ENCODE assay signal across 21 mouse cellular contexts in genomic region chr8:18460609-18461008, GRCm38 (mm10).
"Had no signal": no experiment of that assay in that cellular context is flagged by ENCODE, and none has a peak within 500 bp of the region (broad histone marks: within the 10 kb centered on the region; RNA-seq: fewer than 3 reads in every experiment).

No protein-coding gene starts in this region.

- H3K4me2 ChIP-seq: kidney, embryonic 15.5 days; limb, embryonic 13.5 days; liver, embryonic 12.5 days; liver, embryonic 15.5 days; lung, embryonic 15.5 days had no signal

- H3K9me3 ChIP-seq: kidney, embryonic 15.5 days; limb, embryonic 10.5 days; limb, embryonic 13.5 days; liver, embryonic 12.5 days; liver, embryonic 15.5 days; lung, embryonic 15.5 days; midbrain, embryonic 10.5 days had no signal

- H3K4me1 ChIP-seq: kidney, embryonic 15.5 days; limb, embryonic 10.5 days; limb, embryonic 13.5 days; liver, embryonic 12.5 days; liver, embryonic 15.5 days; lung, embryonic 15.5 days; midbrain, embryonic 10.5 days had no signal

- H3K9ac ChIP-seq: kidney, embryonic 15.5 days; limb, embryonic 13.5 days; liver, embryonic 12.5 days; liver, embryonic 15.5 days; lung, embryonic 15.5 days had no signal

- DNase-seq: kidney, postnatal 10 days; kidney, postnatal 36 days; liver; lung, adult 18-20 months; lung, postnatal 10 days; lung, postnatal 36 days; midbrain, embryonic 14.5 days; right cerebral cortex, adult 18-20 months; right cerebral cortex, postnatal 14 days; right cerebral cortex, postnatal 4 days; thymus, adult 2 months; thymus, postnatal 25 days had no signal

- H3K36me3 ChIP-seq: kidney, embryonic 15.5 days; limb, embryonic 10.5 days; limb, embryonic 13.5 days; liver, embryonic 12.5 days; liver, embryonic 15.5 days; lung, embryonic 15.5 days; midbrain, embryonic 10.5 days had no signal

- H3K27me3 ChIP-seq: kidney, embryonic 15.5 days; limb, embryonic 13.5 days; liver, embryonic 12.5 days; liver, embryonic 15.5 days; lung, embryonic 15.5 days; megakaryocyte, embryonic 14.5 days had no signal

- H3K4me3 ChIP-seq: kidney, embryonic 15.5 days; limb, embryonic 10.5 days; limb, embryonic 13.5 days; liver, embryonic 12.5 days; liver, embryonic 15.5 days; lung, embryonic 15.5 days; megakaryocyte, embryonic 14.5 days; midbrain, embryonic 10.5 days had no signal

- H3K27ac ChIP-seq: kidney, embryonic 15.5 days; limb, embryonic 10.5 days; limb, embryonic 13.5 days; liver, embryonic 12.5 days; liver, embryonic 15.5 days; lung, embryonic 15.5 days; midbrain, embryonic 10.5 days; stomach, postnatal 0 days had no signal
